In the genomic region with DNA sequence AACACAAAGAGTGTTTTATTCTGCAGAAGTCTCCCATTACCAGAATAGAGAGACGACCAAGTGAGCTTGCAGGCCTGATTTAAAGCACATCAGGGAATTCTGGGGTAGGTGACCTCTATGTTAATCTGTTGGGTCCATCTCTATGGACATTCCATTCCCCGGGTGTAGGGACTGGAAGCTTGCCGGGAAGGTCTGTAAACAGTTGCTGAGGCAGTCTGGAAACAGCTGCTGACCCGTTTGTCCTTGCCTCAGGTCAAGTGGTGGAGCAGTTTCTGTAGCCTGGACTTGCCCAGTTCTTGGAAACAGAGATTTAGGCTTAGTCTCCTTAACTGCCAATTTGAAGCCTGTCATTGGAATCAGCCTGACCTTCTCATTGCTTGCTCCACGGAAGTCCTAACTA, we compare ENCODE assay signal across 12 mouse cellular contexts. TPM values are rescaled to one million over a fixed set of nuclear protein-coding genes. Genes with fewer than 3 reads are reported as not detected.
DNase-seq lines count a peak whose midpoint lies in the region; ATAC-seq and TF ChIP-seq lines count a peak whose summit lies in the region.
"Had no signal": no experiment of that assay in that cellular context is flagged by ENCODE, and none has a peak within 500 bp of the region (broad histone marks: within the 10 kb centered on the region; RNA-seq: fewer than 3 reads in every experiment).

No protein-coding gene starts in this region.

- no peak for TF ChIP-seq POLR2A in lung, adult 2 months (IDR thresholded peaks at IDR 0.05; ENCODE audit: borderline replicate concordance, extremely low read depth, low read depth, low read length)

- H3K4me1 ChIP-seq in lung, adult 2 months (ENCODE audit: control insufficient read depth, insufficient read depth, low read length) = no peaks in the 10 kb centered on the region

- TF ChIP-seq CTCF in lung, adult 2 months (IDR thresholded peaks at IDR 0.05; ENCODE audit: insufficient read depth, low read length) = no peak

- WGBS in lung, adult 2 months = 21% methylated on average over 5 of the region's 5 CpGs

- no peak for ATAC-seq in activated CD4-positive, CD25-positive, alpha-beta regulatory T cell, adult 4 months
- ATAC-seq: Patski had no signal

- H3K4me3 ChIP-seq in lung, adult 2 months (replicated peaks; ENCODE audit: extremely low read depth, low read depth, low read length) = no peak overlapping the region

- DNase-seq in cerebellum, adult 9-10 months = peak; percentile 1
- no peak for DNase-seq in cerebellum, postnatal 36 days
- peak; percentile 22 to 40 for DNase-seq in lung, adult 18-20 months
- DNase-seq in lung, adult 2 months = no peak
- peak; percentile 75 for DNase-seq in kidney, postnatal 14 days
- DNase-seq in testis, postnatal 14 days (ENCODE audit: low spot score) = peak; percentile 54
- no peak for DNase-seq in frontal cortex, adult 2 months (ENCODE audit: extremely low spot score in 1 of 2, low spot score in 1 of 2)

RNA-seq across cellular contexts. Expression of a gene that starts 8.2 kb away (rescaled TPM):
- not detected in 2 replicates for polyA plus RNA-seq in lung, adult 2 months (2012; rRNA removed)
- under 1 TPM in 1 of 2 experiments, not detected in 1; 0.19 TPM for polyA plus RNA-seq in activated CD4-positive, CD25-positive, alpha-beta regulatory T cell, adult 4 months (2017; shearing (Covaris generic))
- 0.04 TPM in 1 of 2 replicates, not detected in the other for polyA plus RNA-seq in frontal cortex, adult 2 months (2012; rRNA removed)
- polyA plus RNA-seq: neural tube, embryonic 11.5 days; Patski; small intestine, adult 2 months; urinary bladder, adult 2 months had no signal

RNA-seq across cellular contexts. Expression of a gene that starts 18.0 kb away (rescaled TPM):
- not detected in 2 replicates for polyA plus RNA-seq in lung, adult 2 months (2012; rRNA removed)
- not detected for polyA plus RNA-seq in activated CD4-positive, CD25-positive, alpha-beta regulatory T cell, adult 4 months (2017; shearing (Covaris generic))
- not detected in 2 replicates for polyA plus RNA-seq in frontal cortex, adult 2 months (2012; rRNA removed)
- polyA plus RNA-seq: neural tube, embryonic 11.5 days; Patski; small intestine, adult 2 months; urinary bladder, adult 2 months had no signal

RNA-seq across cellular contexts. Expression of a gene that starts 34.4 kb away (rescaled TPM):
- polyA plus RNA-seq in lung, adult 2 months (2012; rRNA removed) = 38.0 and 46.1 TPM in 2 replicates
- 1 to 10 TPM; 5.0 to 6.2 TPM for polyA plus RNA-seq in activated CD4-positive, CD25-positive, alpha-beta regulatory T cell, adult 4 months (2017; shearing (Covaris generic))
- 430 and 435 TPM in 2 replicates for polyA plus RNA-seq in frontal cortex, adult 2 months (2012; rRNA removed)

RNA-seq across cellular contexts. Expression of a gene that starts 39.8 kb away (rescaled TPM):
- polyA plus RNA-seq in lung, adult 2 months (2012; rRNA removed) = not detected in 2 replicates
- not detected for polyA plus RNA-seq in activated CD4-positive, CD25-positive, alpha-beta regulatory T cell, adult 4 months (2017; shearing (Covaris generic))
- not detected in 2 replicates for polyA plus RNA-seq in frontal cortex, adult 2 months (2012; rRNA removed)
- polyA plus RNA-seq: neural tube, embryonic 11.5 days; Patski; small intestine, adult 2 months; urinary bladder, adult 2 months had no signal

RNA-seq across cellular contexts. Expression of a gene that starts 56.9 kb away (rescaled TPM):
- polyA plus RNA-seq in lung, adult 2 months (2012; rRNA removed) = not detected in 2 replicates
- not detected for polyA plus RNA-seq in activated CD4-positive, CD25-positive, alpha-beta regulatory T cell, adult 4 months (2017; shearing (Covaris generic))
- polyA plus RNA-seq in frontal cortex, adult 2 months (2012; rRNA removed) = 43.8 and 54.7 TPM in 2 replicates
- polyA plus RNA-seq: small intestine, adult 2 months had no signal

Comparison
In these comparisons a context has a peak if more than half of its experiments do, and no peak if none do; other contexts are left out.
1. DNase-seq: peak in cerebellum, adult 9-10 months (single experiment), lung, adult 18-20 months (2 of 2), kidney, postnatal 14 days (single experiment) and testis, postnatal 14 days (single experiment); none in cerebellum, postnatal 36 days (0 of 2), lung, adult 2 months (single experiment) and frontal cortex, adult 2 months (0 of 2).